Mouse (Mus musculus): Measurements from ENCODE around the gene Brix1.

DNA sequence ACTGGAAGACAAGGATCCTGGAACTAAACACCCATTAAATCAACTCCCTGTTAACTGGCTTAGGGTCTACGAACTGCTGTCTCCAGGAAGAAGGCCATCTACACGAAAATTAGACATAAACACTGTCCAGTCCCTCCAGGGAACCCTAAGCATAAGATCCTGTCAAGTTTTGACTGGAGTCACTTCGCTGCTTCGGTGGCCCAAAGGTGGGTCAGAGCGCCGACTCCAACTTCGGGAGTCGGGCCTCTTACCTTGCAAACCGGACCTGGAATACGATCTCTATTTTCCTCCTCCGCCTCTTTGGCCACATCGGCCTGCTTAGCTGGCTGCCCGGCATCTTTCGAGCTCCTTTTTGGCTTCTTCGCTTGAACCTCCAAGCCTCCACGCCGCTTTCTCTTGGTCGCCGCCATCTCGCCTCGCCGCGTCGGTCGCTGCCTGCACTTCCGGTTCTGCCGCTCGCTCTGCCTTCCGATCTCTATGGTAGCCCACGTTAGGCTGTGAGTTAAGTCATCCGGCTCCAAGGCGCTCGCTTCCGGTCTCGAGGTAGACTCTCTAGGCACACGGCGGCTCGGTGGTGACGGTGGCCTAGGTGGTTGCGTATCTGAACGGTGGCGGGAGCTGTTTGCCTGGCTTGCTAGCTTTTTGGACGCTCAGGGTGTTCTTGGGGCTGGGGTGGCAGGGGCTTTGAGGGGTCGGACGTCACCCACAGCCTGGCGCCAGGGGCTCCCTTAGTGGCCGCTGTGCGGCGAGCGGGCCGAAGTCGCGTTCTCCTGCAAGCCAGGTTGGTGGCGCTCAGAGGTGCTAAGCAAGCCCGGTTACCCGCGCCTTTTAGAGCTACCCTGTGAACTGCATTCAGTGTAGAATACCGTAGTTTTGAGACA lies at the start of gene Brix1, which contains the start of gene Rad1:
- TF ChIP-seq CTCF (IDR thresholded peaks at IDR 0.05; ENCODE audit: low read depth, low read length) (no peak), POLR2A (IDR thresholded peaks at IDR 0.05; ENCODE audit: borderline replicate concordance, low read depth, low read length) (no peak)
